Mouse (Mus musculus): ENCODE data around the gene Bax. TPM values are rescaled to one million over a fixed set of nuclear protein-coding genes. Genes with fewer than 3 reads are reported as not detected.
A peak's percentile ranks its signal among the peaks of the same experiment; 100 is the strongest.
"Not testable (repeated sequence)": the region's sequence is repeated elsewhere in the genome, so short reads cannot be mapped to it uniquely, and the experiment has no call there.

The Bax gene
- total and polyA plus RNA-seq, 2 experiments from 2014 or later, result 131 to 253 TPM

DNA sequence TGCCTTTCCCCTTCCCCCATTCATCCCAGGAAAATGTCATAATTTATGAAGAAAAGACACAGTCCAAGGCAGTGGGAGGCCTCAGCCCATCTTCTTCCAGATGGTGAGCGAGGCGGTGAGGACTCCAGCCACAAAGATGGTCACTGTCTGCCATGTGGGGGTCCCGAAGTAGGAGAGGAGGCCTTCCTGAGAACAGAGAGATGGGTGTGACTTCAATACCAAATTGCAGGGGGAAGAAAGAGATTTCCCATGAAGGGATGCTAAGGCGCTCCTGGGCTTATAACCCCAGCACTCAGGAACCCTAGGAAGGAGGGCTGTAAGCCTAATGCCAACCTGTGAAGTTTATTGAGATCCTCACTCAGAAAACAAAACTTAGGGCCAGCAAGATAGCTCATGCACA, 4.9 kb downstream of the Bax start:
- WGBS, result 86% methylated on average over 4 of the region's 4 CpGs
- no peak for ATAC-seq
- H3K9ac ChIP-seq (replicated peaks; ENCODE audit: low read length), result no peak overlapping the region
- TF ChIP-seq CTCF (IDR thresholded peaks at IDR 0.05; ENCODE audit: low read depth), result no peak
- peak overlapping the region; percentile 38; the same call in 1 of the 2 replicates for H3K27ac ChIP-seq
- H3K4me2 ChIP-seq (ENCODE audit: low read depth, low read length), result no peak overlapping the region
- peaks cover 26% of the 10 kb centered on the region for H3K4me1 ChIP-seq (ENCODE audit: insufficient read depth, low read length)
- H3K9me3 ChIP-seq (ENCODE audit: low read length), result no peaks in the 10 kb centered on the region
- H3K27me3 ChIP-seq (ENCODE audit: insufficient read depth, low read length), result no peaks in the 10 kb centered on the region
- no peak for DNase-seq (ENCODE audit: low spot score)
- H3K4me3 ChIP-seq (ENCODE audit: low read length), result no peak overlapping the region
- H3K36me3 ChIP-seq (ENCODE audit: insufficient read depth, low read length), result peaks cover 13% of the 10 kb centered on the region

DNA sequence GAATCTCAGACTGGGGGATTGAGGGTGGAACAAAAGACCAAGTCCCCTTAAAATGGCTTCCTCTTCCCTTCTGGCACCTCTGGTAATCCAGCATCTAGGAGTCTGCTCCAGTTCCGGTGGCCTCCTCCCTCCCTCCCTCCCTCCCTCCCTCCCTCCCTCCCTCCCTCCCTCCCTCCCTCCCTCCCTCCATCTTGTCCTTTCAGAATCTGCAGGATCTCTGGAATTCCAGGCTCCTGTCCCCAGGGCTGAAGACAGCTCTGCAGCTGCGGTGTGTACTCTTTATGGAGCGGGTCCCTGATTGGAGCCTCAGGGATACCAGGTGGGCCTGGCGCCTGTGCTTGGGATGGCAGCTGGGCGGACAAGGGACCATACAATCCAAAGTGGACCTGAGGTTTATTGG, 5.4 kb downstream of the Bax start:
- Histone ChIP-seq H3K27ac (peak overlapping the region; percentile 87), H3K4me1 (ENCODE audit: insufficient read depth, low read length) (peaks cover 27% of the 10 kb centered on the region), H3K4me2 (ENCODE audit: low read depth, low read length) (no peak overlapping the region), H3K4me3 (ENCODE audit: low read length) (no peak overlapping the region), H3K36me3 (ENCODE audit: insufficient read depth, low read length) (peaks cover 13% of the 10 kb centered on the region), H3K9ac (replicated peaks; ENCODE audit: low read length) (no peak overlapping the region), H3K9me3 (ENCODE audit: low read length) (no peaks in the 10 kb centered on the region), H3K27me3 (ENCODE audit: insufficient read depth, low read length) (no peaks in the 10 kb centered on the region)
- TF ChIP-seq CTCF (IDR thresholded peaks at IDR 0.05; ENCODE audit: low read depth), result no peak
- ATAC-seq, result no peak
- peak; percentile 14 for DNase-seq (ENCODE audit: low spot score)
- 55% methylated on average over 4 of the region's 5 CpGs for WGBS

DNA sequence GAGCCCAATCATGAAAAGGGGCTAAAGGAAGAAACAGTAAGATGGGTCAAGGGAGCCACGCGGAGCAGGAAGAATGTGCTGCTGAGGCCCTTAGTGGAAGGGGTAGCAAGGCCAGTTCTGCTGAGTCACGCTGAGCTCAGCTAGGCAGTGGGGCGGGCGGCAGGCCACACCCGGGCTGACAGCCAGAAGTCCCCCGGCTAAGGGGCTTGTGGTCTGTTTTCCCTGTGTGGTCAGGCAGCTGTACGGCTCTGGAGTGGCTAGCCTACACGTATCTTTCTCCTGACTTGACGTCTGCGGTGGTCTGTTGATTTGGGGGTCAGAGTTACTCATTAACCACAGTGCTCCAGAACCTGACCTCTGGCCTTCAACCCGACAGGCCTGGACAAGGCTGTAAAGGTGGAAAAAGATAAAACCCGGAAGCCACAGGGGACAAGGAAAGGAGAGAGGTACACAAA, 5.8 kb downstream of the Bax start:
- ATAC-seq, result no peak
- Histone ChIP-seq H3K9ac (replicated peaks; ENCODE audit: low read length) (no peak overlapping the region), H3K27ac (peak overlapping the region; percentile 87), H3K4me3 (ENCODE audit: low read length) (no peak overlapping the region), H3K9me3 (ENCODE audit: low read length) (no peaks in the 10 kb centered on the region), H3K36me3 (ENCODE audit: insufficient read depth, low read length) (peaks cover 13% of the 10 kb centered on the region), H3K4me2 (ENCODE audit: low read depth, low read length) (no peak overlapping the region), H3K27me3 (ENCODE audit: insufficient read depth, low read length) (no peaks in the 10 kb centered on the region), H3K4me1 (ENCODE audit: insufficient read depth, low read length) (peaks cover 24% of the 10 kb centered on the region)
- TF ChIP-seq CTCF (IDR thresholded peaks at IDR 0.05; ENCODE audit: low read depth), result no peak
- WGBS, result 21% methylated on average over 13 of the region's 13 CpGs
- DNase-seq (ENCODE audit: low spot score), result peak; percentile 74

- TF ChIP-seq CTCF (IDR thresholded peaks at IDR 0.05; ENCODE audit: low read depth), result no peak
- Histone ChIP-seq H3K36me3 (ENCODE audit: insufficient read depth, low read length) (peaks cover 17% of the 10 kb centered on the region), H3K27ac (peak overlapping the region; percentile 87), H3K27me3 (ENCODE audit: insufficient read depth, low read length) (no peaks in the 10 kb centered on the region), H3K9me3 (ENCODE audit: low read length) (no peaks in the 10 kb centered on the region), H3K4me3 (ENCODE audit: low read length) (peak overlapping the region; percentile 50), H3K4me2 (ENCODE audit: low read depth, low read length) (peak overlapping the region; percentile 54), H3K4me1 (ENCODE audit: insufficient read depth, low read length) (peaks cover 19% of the 10 kb centered on the region), H3K9ac (replicated peaks; ENCODE audit: low read length) (peak overlapping the region; percentile 41; the same call in 1 of the 2 replicates)
- 67% methylated on average over 7 of the region's 7 CpGs for WGBS
- ATAC-seq (no peak), DNase-seq (ENCODE audit: low spot score) (peak; percentile 9)
Measured at GRCm38 (mm10) chr7:45460377-45460776, 6.3 kb downstream of the Bax start.

- Histone ChIP-seq H3K36me3 (ENCODE audit: insufficient read depth, low read length) (peaks cover 23% of the 10 kb centered on the region), H3K4me3 (ENCODE audit: low read length) (peak within 1 kb of the TSS; percentile 50), H3K4me1 (ENCODE audit: insufficient read depth, low read length) (peaks cover 18% of the 10 kb centered on the region), H3K4me2 (ENCODE audit: low read depth, low read length) (peak within 1 kb of the TSS; percentile 62), H3K27ac (peak within 1 kb of the TSS; percentile 94), H3K9ac (replicated peaks; ENCODE audit: low read length) (peak within 1 kb of the TSS; percentile 67)
- ATAC-seq, result peak; percentile 96
- 1% methylated on average over 29 of the region's 37 CpGs for WGBS
- not testable (repeated sequence) for H3K9me3 ChIP-seq (ENCODE audit: low read length); H3K27me3 ChIP-seq (ENCODE audit: insufficient read depth, low read length)
- peak; percentile 99 for DNase-seq (ENCODE audit: low spot score)
Measured at GRCm38 (mm10) chr7:45459564-45460140, 7.0 kb downstream of the Bax start, which contains the start of gene Ftl1. Gene Ftl1, minus strand, starts transcription at chr7:45459884.

DNA sequence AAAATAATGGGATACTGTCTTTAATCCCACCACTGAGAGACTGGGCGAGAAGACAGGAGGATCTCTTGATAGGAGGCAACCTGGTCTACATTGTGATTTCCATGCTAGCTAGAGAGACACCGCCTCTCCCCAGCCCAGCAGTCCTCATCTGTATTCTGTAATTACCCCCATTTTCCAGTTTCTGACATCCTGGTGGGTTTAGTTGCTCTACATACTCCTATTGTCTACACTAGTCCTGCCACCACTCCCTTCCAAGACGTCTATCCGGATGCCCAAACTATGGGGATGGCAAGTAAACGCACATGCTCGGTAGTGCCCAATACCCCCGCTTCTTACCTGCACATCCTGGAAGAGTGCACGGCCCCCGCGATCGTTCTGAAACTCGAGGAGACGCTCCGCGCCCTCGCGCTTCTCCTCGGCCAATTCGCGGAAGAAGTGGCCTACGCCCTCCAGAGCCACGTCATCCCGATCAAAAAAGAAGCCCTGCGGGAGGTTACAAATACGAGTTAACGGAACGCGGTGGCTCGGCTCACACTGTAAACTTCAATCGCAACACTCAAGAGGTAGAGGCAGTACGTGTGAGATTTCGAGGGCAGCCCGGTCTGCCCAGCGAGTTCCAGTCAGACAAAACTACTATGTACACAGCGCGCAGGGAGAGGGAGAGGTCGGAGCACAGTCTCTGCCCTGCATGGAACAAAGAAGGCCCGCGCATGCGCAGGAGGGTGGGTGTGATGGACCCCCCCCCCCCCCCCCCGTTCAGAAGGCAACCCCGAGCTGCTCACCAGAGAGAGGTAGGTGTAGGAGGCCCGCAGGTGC, 7.7 kb downstream of the Bax start:
- WGBS, result under 1% methylated on average over 38 of the region's 43 CpGs
- peak; percentile 91 for DNase-seq (ENCODE audit: low spot score)
- Histone ChIP-seq H3K9me3 (ENCODE audit: low read length) (no peaks in the 10 kb centered on the region), H3K27ac (peak overlapping the region; percentile 94), H3K4me1 (ENCODE audit: insufficient read depth, low read length) (peaks cover 18% of the 10 kb centered on the region), H3K9ac (replicated peaks; ENCODE audit: low read length) (peak overlapping the region; percentile 67), H3K4me2 (ENCODE audit: low read depth, low read length) (peak overlapping the region; percentile 62), H3K4me3 (ENCODE audit: low read length) (peak overlapping the region; percentile 50), H3K36me3 (ENCODE audit: insufficient read depth, low read length) (peaks cover 21% of the 10 kb centered on the region), H3K27me3 (ENCODE audit: insufficient read depth, low read length) (no peaks in the 10 kb centered on the region)
- peak; percentile 72 for ATAC-seq
- TF ChIP-seq CTCF (IDR thresholded peaks at IDR 0.05; ENCODE audit: low read depth), result no peak
